11 mouse cellular contexts compared by ENCODE assay signal in the genomic region with DNA sequence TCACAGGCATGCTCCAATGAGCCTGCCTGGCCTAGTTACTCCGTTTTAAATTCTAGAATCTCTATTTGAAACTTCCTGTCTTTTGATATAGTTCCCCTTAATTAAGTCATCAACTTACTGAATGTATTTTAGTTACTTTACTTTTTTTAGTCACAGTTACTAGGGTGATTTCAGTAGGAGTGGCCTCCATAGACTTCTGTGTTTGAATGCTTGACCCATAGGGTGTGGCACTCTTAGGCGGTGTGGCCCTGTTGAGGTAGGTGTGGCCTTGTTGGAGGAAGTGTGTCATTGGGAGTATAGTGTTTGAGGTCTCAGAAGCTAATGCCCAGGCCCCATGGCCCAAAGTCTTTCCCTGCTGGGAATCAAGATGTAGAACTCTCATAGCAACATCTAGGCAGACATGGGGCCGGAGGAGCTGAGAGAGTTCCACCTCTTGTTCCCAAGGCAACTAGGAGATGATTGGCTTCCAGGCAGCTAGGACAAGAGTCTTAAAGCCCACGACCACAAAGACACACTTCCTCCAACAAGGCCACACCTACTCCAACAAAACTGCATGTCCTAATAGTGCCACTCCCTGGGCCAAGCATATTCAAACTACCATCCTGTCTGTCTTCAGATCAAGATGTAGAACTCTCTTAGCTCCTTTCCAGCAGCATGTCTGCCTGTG. TPM values are rescaled to one million over a fixed set of nuclear protein-coding genes. Genes with fewer than 3 reads are reported as not detected.
DNase-seq lines count a peak whose midpoint lies in the region; ATAC-seq lines count a peak whose summit lies in the region.
"Had no signal": no experiment of that assay in that cellular context is flagged by ENCODE, and none has a peak within 500 bp of the region (broad histone marks: within the 10 kb centered on the region; RNA-seq: fewer than 3 reads in every experiment).

No protein-coding gene starts in this region.

- no peak overlapping the region for H3K4me2 ChIP-seq in liver, embryonic 11.5 days
- H3K4me2 ChIP-seq: midbrain, embryonic 12.5 days had no signal

- DNase-seq in CD4-positive, CD25-positive, alpha-beta regulatory T cell, adult 2 months (ENCODE audit: low read depth, low spot score): peak; percentile 15
- DNase-seq in MEL-GATA-1-ER (ENCODE audit: extremely low read depth, low read depth): peak; percentile 83
- DNase-seq in liver, embryonic 11.5 days (ENCODE audit: low spot score): peak; percentile 32
- peak; percentile 9 for DNase-seq in naive thymus-derived CD4-positive, alpha-beta T cell, adult 2 months (ENCODE audit: low read depth)
- no peak for DNase-seq in left cerebral cortex, adult 18-20 months (ENCODE audit: low spot score in 2 of 2)
- no peak for DNase-seq in thymus, postnatal 36 days
- DNase-seq in thymus, postnatal 4 days: no peak
- DNase-seq: cerebellum, adult 2 months; kidney, adult 2 months; thymus, adult 18-20 months had no signal

- H3K4me1 ChIP-seq in liver, embryonic 11.5 days (replicated peaks; ENCODE audit: control insufficient read depth, insufficient read depth, low read length): 0 out of 2 replicates have a peak, but pooled peaks cover 6% of the 10 kb centered on the region
- H3K4me1 ChIP-seq: midbrain, embryonic 12.5 days had no signal

- no peak overlapping the region for H3K4me3 ChIP-seq in liver, embryonic 11.5 days (ENCODE audit: low read depth, low read length)
- H3K4me3 ChIP-seq: midbrain, embryonic 12.5 days had no signal

- peaks cover 4% of the 10 kb centered on the region; the same call in 1 of the 2 replicates for H3K36me3 ChIP-seq in liver, embryonic 11.5 days (ENCODE audit: control insufficient read depth, insufficient read depth, low read length)

- 54% methylated on average over 4 of the region's 4 CpGs for WGBS in liver, embryonic 11.5 days

- peak; percentile 79 for ATAC-seq in liver, embryonic 11.5 days (replicated peaks; ENCODE audit: low FRiP score)

- 0 out of 2 replicates have a peak, but pooled peaks cover 3% of the 10 kb centered on the region for H3K9me3 ChIP-seq in liver, embryonic 11.5 days (ENCODE audit: control insufficient read depth, low read length)
- H3K9me3 ChIP-seq: midbrain, embryonic 12.5 days had no signal

- H3K27ac ChIP-seq in liver, embryonic 11.5 days (ENCODE audit: low read depth, low read length): no peak overlapping the region
- H3K27ac ChIP-seq: midbrain, embryonic 12.5 days had no signal

- no peak overlapping the region for H3K9ac ChIP-seq in liver, embryonic 11.5 days (ENCODE audit: low read depth, low read length)
- H3K9ac ChIP-seq: midbrain, embryonic 12.5 days had no signal

- no peaks in the 10 kb centered on the region for H3K27me3 ChIP-seq in liver, embryonic 11.5 days (replicated peaks; ENCODE audit: control insufficient read depth, insufficient read depth, low read length)
- H3K27me3 ChIP-seq: midbrain, embryonic 12.5 days had no signal

RNA-seq across cellular contexts. Expression of a gene that starts 11.7 kb away (rescaled TPM):
- 16.5 and 18.8 TPM in 2 replicates for polyA plus RNA-seq in liver, embryonic 11.5 days (2014; fragmentation: Nextera tagmentation; extraction: Ambion mirVana)
- 10 to 100 TPM; 42.2 to 51.0 TPM for total RNA-seq in left cerebral cortex, adult 18-20 months (2021)

RNA-seq across cellular contexts. Expression of a gene that starts 11.8 kb away (rescaled TPM):
- polyA plus RNA-seq in liver, embryonic 11.5 days (2014; fragmentation: Nextera tagmentation; extraction: Ambion mirVana): 27.1 and 30.1 TPM in 2 replicates
- total RNA-seq in left cerebral cortex, adult 18-20 months (2021): 10 to 100 TPM; 23.1 to 25.1 TPM

RNA-seq across cellular contexts. Expression of a gene that starts 27.8 kb away (rescaled TPM):
- polyA plus RNA-seq in liver, embryonic 11.5 days (2014; fragmentation: Nextera tagmentation; extraction: Ambion mirVana): 38.8 and 41.6 TPM in 2 replicates
- total RNA-seq in left cerebral cortex, adult 18-20 months (2021): 10 to 100 TPM; 35.1 to 36.3 TPM

Comparison
In these comparisons a context has a peak if more than half of its experiments do, and no peak if none do; other contexts are left out.
1. DNase-seq: peak in CD4-positive, CD25-positive, alpha-beta regulatory T cell, adult 2 months (single experiment), MEL-GATA-1-ER (single experiment), liver, embryonic 11.5 days (single experiment) and naive thymus-derived CD4-positive, alpha-beta T cell, adult 2 months (single experiment); none in left cerebral cortex, adult 18-20 months (0 of 2), thymus, postnatal 36 days (0 of 2) and thymus, postnatal 4 days (single experiment).